Mouse (Mus musculus) cerebellum, adult 18-20 months (tissue): ENCODE measurements around the gene Rassf1.

Experiments used
- DNase-seq, 2 experiments: peaks; one replicate each; pipeline ENCODE4 v3.0.0; 2021

The Rassf1 gene

GRCm38 (mm10) chr9:107541005-107541404 is 10.3 kb upstream of the Rassf1 start:
- DNase-seq = no peak

DNA sequence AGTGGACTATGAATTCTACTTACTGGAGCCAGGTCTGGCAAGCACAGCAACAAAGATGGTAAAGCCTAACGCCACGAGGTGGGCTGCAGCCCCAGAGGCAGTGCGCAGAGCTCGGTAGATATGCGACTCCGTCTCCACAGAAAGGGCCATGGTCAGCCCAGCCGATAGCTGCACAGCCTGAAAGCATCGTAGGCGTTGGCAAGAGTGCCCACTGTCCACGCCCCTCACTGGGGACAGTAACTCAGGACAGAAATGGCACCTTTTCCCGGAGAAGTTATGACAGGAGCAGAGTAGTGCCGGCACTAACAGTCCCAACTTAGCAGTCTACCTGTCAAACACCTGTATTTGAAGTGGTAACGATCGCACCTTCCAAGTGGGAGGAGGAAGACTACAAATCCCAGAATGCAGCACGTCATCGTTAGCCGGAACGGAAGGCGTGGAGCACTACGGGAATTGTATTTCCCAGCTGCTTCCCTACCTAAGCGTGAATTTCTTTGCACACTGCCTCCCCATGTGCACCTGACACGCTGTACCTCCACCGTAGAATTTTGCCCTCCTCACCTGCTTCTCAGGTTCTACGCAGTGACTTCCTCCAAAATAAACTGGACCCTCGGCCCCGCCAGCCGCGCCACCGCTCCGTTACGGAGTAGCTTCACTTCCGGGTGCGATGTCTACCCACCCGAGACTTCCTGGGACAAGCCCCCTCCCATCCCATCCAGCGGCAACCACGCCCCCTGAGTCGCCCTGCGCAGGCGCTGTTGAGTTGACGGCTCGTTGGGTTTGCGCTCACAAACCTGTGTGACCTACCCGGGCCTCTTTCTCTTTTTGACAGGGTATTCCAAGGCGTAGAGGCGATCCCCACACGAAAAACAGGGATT is 9.6 kb upstream of the Rassf1 start, which contains the start of the genes Cyb561d2 and Nprl2:
TSS of gene Cyb561d2 (minus strand) at position 720 of the 878 bp plus-strand sequence.
TSS of gene Nprl2 (plus strand) at position 753 of the 878 bp plus-strand sequence.
- DNase-seq = peak; percentile 93 to 94

GRCm38 (mm10) chr9:107542352-107542686 is 9.0 kb upstream of the Rassf1 start:
- DNase-seq = no peak

GRCm38 (mm10) chr9:107542721-107543120 is 8.6 kb upstream of the Rassf1 start:
- DNase-seq = no peak

GRCm38 (mm10) chr9:107543299-107543698 is 8.1 kb upstream of the Rassf1 start:
- no peak for DNase-seq

DNA sequence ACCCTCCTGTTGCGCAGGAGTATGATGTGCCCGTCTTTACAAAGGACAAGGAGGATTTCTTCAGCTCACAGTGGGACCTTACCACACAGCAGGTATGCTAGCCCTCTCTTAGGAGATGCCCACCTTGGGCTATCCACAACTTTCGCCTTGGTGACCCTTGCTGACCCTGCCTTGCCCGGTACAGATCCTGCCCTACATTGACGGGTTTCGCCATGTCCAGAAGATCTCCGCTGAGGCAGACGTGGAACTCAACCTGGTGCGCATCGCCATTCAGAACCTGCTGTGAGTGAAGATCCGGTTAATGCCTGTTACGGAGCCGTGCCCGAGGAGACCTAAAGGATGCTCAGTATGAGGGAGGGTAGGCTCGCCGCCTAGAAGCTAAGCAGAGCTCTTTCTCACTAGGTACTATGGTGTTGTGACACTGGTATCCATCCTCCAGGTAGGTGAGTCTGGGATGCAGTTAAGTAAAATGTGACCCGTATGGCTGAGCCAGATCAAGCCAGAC is 7.1 kb upstream of the Rassf1 start:
- no peak for DNase-seq

GRCm38 (mm10) chr9:107544729-107545128 is 6.6 kb upstream of the Rassf1 start:
- DNase-seq = no peak

DNA sequence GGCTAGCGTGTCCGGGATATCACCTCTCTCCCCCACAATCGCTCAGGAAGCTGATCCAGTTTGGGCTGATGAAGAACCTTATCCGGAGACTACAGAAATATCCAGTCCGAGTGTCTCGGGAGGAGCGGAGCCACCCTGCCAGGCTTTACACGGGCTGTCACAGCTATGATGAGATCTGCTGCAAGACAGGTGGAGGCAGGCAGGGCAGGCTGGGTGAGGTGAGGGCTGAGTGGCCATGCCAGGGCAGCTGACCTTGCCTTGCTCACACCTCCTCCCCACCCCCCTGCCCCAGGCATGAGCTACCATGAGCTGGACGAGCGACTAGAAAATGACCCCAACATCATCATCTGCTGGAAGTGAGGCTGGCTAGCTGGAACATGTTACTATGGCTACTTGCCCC is 6.2 kb upstream of the Rassf1 start:
- DNase-seq = peak in 1 of 2 experiments; percentile 18

- peak; percentile 74 to 85 for DNase-seq
Observed at GRCm38 (mm10) chr9:107545602-107546001, 5.8 kb upstream of the Rassf1 start.

DNA sequence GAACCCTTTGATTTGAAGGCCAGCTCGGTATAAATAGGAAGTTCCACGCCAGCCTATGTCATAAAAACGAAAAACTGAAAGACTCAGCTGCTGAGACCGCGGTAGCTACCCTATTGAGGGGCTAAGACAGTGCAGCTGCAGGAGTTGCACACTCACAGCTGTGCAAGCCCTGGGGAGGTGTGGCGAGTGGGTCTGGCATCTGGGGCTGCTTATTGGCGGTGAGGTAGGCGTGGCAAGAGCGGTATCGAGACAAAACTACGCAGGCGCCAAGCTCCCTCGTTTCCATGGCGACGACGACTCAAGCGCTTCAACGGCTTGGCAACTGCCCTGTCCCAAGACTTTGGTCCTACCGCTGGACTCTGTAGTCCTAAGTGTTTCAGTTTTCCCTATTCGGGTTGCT is 4.3 kb upstream of the Rassf1 start, which contains the start of gene Zmynd10:
TSS of gene Zmynd10 (plus strand) at position 273 of the 400 bp plus-strand sequence.
- DNase-seq = peak in 1 of 2 experiments; percentile 44

DNA sequence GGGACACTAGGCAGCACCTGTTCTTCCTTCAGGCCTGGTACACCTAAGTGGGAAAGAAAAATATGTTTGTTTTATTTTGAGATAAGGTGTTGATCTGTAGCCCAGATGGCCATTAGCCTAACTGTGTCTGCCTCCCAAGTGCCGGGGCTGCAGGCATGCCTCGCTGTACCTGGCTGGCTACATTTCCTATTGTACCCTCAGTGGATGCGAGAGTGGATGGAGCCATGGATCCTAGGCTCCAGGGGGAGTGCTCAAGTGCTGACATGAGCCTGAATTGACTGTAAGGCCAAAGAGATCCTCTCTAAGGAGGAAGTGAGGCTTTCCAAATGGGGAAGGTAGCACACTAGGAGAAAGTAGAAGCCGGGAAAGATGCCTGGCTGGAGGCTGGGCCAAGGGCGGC is 3.4 kb upstream of the Rassf1 start:
- DNase-seq = no peak

- DNase-seq = no peak
Observed at GRCm38 (mm10) chr9:107548820-107549219, 2.5 kb upstream of the Rassf1 start.

GRCm38 (mm10) chr9:107549297-107550074 is 1.9 kb upstream of the Rassf1 start:
- no peak for DNase-seq

GRCm38 (mm10) chr9:107550491-107551116 is 751 bp upstream of the Rassf1 start:
- DNase-seq = no peak

GRCm38 (mm10) chr9:107551890-107552355 is 568 bp downstream of the Rassf1 start:
- DNase-seq = no peak

GRCm38 (mm10) chr9:107552690-107553393 is 1.5 kb downstream of the Rassf1 start:
- DNase-seq = no peak

GRCm38 (mm10) chr9:107553541-107554318 is 2.4 kb downstream of the Rassf1 start:
- peak in 1 of 2 experiments; percentile 53 for DNase-seq

- peak; percentile 94 for DNase-seq
Observed at GRCm38 (mm10) chr9:107554319-107554825, 3.0 kb downstream of the Rassf1 start.

DNA sequence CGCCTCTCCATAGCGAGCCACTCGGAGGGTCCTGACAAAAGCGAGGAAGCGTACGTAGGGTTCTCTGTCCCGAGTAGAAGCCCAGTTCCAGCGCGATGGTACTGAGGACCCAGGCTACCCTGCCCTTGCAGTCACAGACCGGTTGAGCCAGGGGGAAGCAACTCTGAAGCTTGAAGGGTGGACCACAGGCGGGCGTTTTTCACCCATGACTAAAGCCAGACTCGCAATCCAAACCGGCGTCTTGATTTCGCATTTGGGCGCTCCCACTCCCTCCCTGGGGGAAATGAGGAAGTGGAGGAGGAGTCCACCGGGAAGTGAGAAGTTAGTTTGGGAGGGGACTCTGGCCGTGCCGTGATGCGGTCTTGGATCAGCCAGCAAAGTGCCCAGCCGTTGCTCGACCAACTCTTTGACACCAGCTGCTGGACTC is 3.7 kb downstream of the Rassf1 start:
- no peak for DNase-seq

DNA sequence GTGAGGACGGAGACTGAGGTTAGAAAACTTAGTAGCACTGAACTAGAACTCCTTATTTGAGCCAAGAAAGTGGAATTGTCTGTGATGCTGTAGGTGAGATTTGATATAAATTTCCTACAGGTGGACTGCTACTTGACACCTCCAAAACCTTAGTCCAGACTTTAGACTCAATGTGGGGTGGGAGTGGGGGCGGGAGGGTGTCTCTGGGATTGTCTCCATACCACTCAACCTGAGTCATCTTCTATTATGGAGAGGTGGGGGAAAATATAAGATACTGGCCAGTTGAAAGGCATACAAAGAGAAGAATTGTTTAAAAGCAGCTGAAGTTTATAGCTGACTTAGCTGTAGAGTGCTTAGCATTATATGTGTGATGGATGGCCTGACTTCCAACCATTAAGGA is 4.3 kb downstream of the Rassf1 start:
- DNase-seq = no peak

- no peak for DNase-seq
Observed at GRCm38 (mm10) chr9:107556346-107556745, 5.0 kb downstream of the Rassf1 start.
